Mouse (Mus musculus) bone marrow, adult 2 months (tissue): ENCODE measurements around the gene Zbtb5.

Experiments used
- CTCF ChIP-seq: fragments of 200-500 bp; IDR thresholded peaks from 2 replicates; pipeline ENCODE4 v1.5.1; 2011; ENCODE audit warnings: low read length, control low read depth; ENCODE audit not compliant: control insufficient read depth, insufficient read depth
- POLR2A ChIP-seq: fragments of 200-500 bp; IDR thresholded peaks from 2 replicates; pipeline ENCODE4 v1.6.1; 2011; ENCODE audit warnings: low read depth, mild to moderate bottlenecking, control low read depth, low read length, borderline replicate concordance; ENCODE audit not compliant: control insufficient read depth

DNA sequence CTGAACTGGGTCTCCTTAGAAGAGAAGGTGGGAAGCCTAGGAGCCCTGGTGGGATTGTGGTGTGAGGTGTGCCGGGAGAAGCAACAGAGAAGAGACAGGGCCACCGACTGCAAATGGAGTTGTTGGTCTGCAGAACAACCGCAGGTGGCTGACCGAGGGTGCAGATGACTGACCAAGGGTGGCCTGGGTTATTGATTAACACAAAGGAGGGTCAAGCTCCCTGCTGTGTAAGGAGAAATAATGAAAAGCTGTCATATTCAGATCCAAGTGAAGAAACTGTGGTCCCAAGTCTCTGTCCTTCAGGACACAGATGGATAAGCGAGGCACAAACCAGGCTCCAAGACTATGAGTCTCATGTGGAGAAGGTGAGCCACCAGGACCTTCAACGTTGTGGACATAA, 68.7 kb downstream of the Zbtb5 start:
- TF ChIP-seq POLR2A (no peak), CTCF (no peak)
